Mouse (Mus musculus): ENCODE measurements at regions not wholly inside any gene's neighbourhood (a gene's known extent, or its start where the extent isn't known, plus 50 kb on each side); places are given as distances from the start of the nearest gene placed in this dataset.

GRCm38 (mm10) chr10:126183961-126184360, 218.0 kb downstream of the Lrig3 start:
- Histone ChIP-seq H3K27me3 (no peaks in the 10 kb centered on the region), H3K4me1 (no peaks in the 10 kb centered on the region), H3K4me2 (replicated peaks) (no peak overlapping the region), H3K9me3 (no peaks in the 10 kb centered on the region), H3K9ac (replicated peaks) (no peak overlapping the region), H3K4me3 (no peak overlapping the region), H3K27ac (replicated peaks) (no peak overlapping the region), H3K36me3 (no peaks in the 10 kb centered on the region)
- ATAC-seq (replicated peaks): no peak
- WGBS: 76% methylated on average over 2 of the region's 2 CpGs

- no peak overlapping the region for H3K4me3 ChIP-seq
- no peak overlapping the region for H3K9ac ChIP-seq (replicated peaks)
- 87% methylated on average over 5 of the region's 5 CpGs for WGBS
- no peaks in the 10 kb centered on the region for H3K9me3 ChIP-seq
- no peak overlapping the region for H3K4me2 ChIP-seq (replicated peaks)
- no peaks in the 10 kb centered on the region for H3K36me3 ChIP-seq
- ATAC-seq (replicated peaks): no peak
- H3K27ac ChIP-seq (replicated peaks): no peak overlapping the region
- H3K27me3 ChIP-seq: no peaks in the 10 kb centered on the region
- H3K4me1 ChIP-seq: no peaks in the 10 kb centered on the region
Measured at GRCm38 (mm10) chr10:126185410-126185809, 219.4 kb downstream of the Lrig3 start.

GRCm38 (mm10) chr10:126186086-126186485, 220.1 kb downstream of the Lrig3 start:
- Histone ChIP-seq H3K9ac (replicated peaks) (no peak overlapping the region), H3K4me1 (no peaks in the 10 kb centered on the region), H3K27me3 (no peaks in the 10 kb centered on the region), H3K9me3 (no peaks in the 10 kb centered on the region), H3K4me2 (replicated peaks) (no peak overlapping the region), H3K27ac (replicated peaks) (no peak overlapping the region), H3K36me3 (no peaks in the 10 kb centered on the region), H3K4me3 (no peak overlapping the region)
- no peak for ATAC-seq (replicated peaks)
- WGBS: 86% methylated on average over 10 of the region's 10 CpGs

GRCm38 (mm10) chr10:126189001-126189400, 223.0 kb downstream of the Lrig3 start:
- no peaks in the 10 kb centered on the region for H3K27me3 ChIP-seq
- no peaks in the 10 kb centered on the region for H3K4me1 ChIP-seq
- no peak overlapping the region for H3K9ac ChIP-seq (replicated peaks)
- H3K4me3 ChIP-seq: no peak overlapping the region
- no peaks in the 10 kb centered on the region for H3K9me3 ChIP-seq
- H3K27ac ChIP-seq (replicated peaks): no peak overlapping the region
- H3K36me3 ChIP-seq: no peaks in the 10 kb centered on the region
- 74% methylated on average over 10 of the region's 10 CpGs for WGBS
- H3K4me2 ChIP-seq (replicated peaks): no peak overlapping the region
- ATAC-seq (replicated peaks): no peak
